Mouse (Mus musculus) bone marrow macrophage, adult 2 months (primary cell): ENCODE measurements around the gene Sphk1.

Experiments used
- CTCF ChIP-seq: IDR thresholded peaks from 2 replicates; pipeline ENCODE4 v1.5.1; 2012; ENCODE audit warnings: low read depth, mild to moderate bottlenecking, low read length, moderate library complexity
- POLR2A ChIP-seq: IDR thresholded peaks from 2 replicates; pipeline ENCODE4 v1.6.1; 2012; ENCODE audit warnings: mild to moderate bottlenecking, low read depth, low read length, borderline replicate concordance

- TF ChIP-seq CTCF (no peak), POLR2A (no peak)
These were observed 8.7 kb upstream of the Sphk1 start for GRCm38 (mm10) chr11:116522046-116522445.
